ENCODE assay signal across 12 mouse cellular contexts in genomic region chr1:171320151-171320550, GRCm38 (mm10). TPM values are rescaled to one million over a fixed set of nuclear protein-coding genes. Genes with fewer than 3 reads are reported as not detected.
A peak's percentile ranks its signal among the peaks of the same experiment; 100 is the strongest.
DNase-seq lines count a peak whose midpoint lies in the region; ATAC-seq lines count a peak whose summit lies in the region.
"Had no signal": no experiment of that assay in that cellular context is flagged by ENCODE, and none has a peak within 500 bp of the region (broad histone marks: within the 10 kb centered on the region; RNA-seq: fewer than 3 reads in every experiment).

No protein-coding gene starts in this region.

- H3K27ac ChIP-seq in hindbrain, embryonic 12.5 days, result no peak overlapping the region
- no peak overlapping the region for H3K27ac ChIP-seq in hindbrain, embryonic 16.5 days (ENCODE audit: low read depth, low read length)
- no peak overlapping the region for H3K27ac ChIP-seq in limb, embryonic 10.5 days
- H3K27ac ChIP-seq: embryonic facial prominence, embryonic 15.5 days; layer of hippocampus, adult 2 months; limb, embryonic 15.5 days; midbrain, embryonic 10.5 days had no signal

- H3K9ac ChIP-seq in hindbrain, embryonic 12.5 days, result 0 out of 2 replicates have a peak overlapping the region, but pooled peaks have one; percentile 18
- no peak overlapping the region for H3K9ac ChIP-seq in hindbrain, embryonic 16.5 days (ENCODE audit: low read depth, low read length)
- H3K9ac ChIP-seq: embryonic facial prominence, embryonic 15.5 days; limb, embryonic 15.5 days had no signal

- no peaks in the 10 kb centered on the region for H3K9me3 ChIP-seq in hindbrain, embryonic 12.5 days (replicated peaks)
- H3K9me3 ChIP-seq in hindbrain, embryonic 16.5 days (ENCODE audit: control insufficient read depth, low read length), result no peaks in the 10 kb centered on the region
- no peaks in the 10 kb centered on the region for H3K9me3 ChIP-seq in limb, embryonic 10.5 days (replicated peaks)
- H3K9me3 ChIP-seq: embryonic facial prominence, embryonic 15.5 days; limb, embryonic 15.5 days; midbrain, embryonic 10.5 days had no signal

- no peaks in the 10 kb centered on the region for H3K27me3 ChIP-seq in hindbrain, embryonic 12.5 days
- H3K27me3 ChIP-seq in hindbrain, embryonic 16.5 days (replicated peaks; ENCODE audit: control insufficient read depth, insufficient read depth, low read length), result no peaks in the 10 kb centered on the region
- H3K27me3 ChIP-seq in limb, embryonic 10.5 days (ENCODE audit: low read depth, poor library complexity, severe bottlenecking), result no peaks in the 10 kb centered on the region
- H3K27me3 ChIP-seq: embryonic facial prominence, embryonic 15.5 days; limb, embryonic 15.5 days had no signal

- DNase-seq in cerebellum, adult 11 months, result peak; percentile 67
- peak; percentile 82 for DNase-seq in cerebellum, adult 9-11 months
- no peak for DNase-seq in limb, embryonic 10.5 days (ENCODE audit: low spot score)
- DNase-seq in layer of hippocampus, adult 18-20 months (ENCODE audit: low spot score in 2 of 2), result no peak
- no peak for DNase-seq in embryo, embryonic 11 days
- DNase-seq: gastrocnemius, postnatal 14 days had no signal

- H3K4me2 ChIP-seq in hindbrain, embryonic 12.5 days (replicated peaks), result no peak overlapping the region; the same call in 1 of the 2 replicates
- H3K4me2 ChIP-seq in hindbrain, embryonic 16.5 days (ENCODE audit: low read length), result no peak overlapping the region; the same call in 1 of the 2 replicates
- H3K4me2 ChIP-seq: embryonic facial prominence, embryonic 15.5 days; limb, embryonic 15.5 days had no signal

- H3K4me3 ChIP-seq in hindbrain, embryonic 12.5 days, result no peak overlapping the region
- H3K4me3 ChIP-seq in hindbrain, embryonic 16.5 days (ENCODE audit: low read length), result no peak overlapping the region
- H3K4me3 ChIP-seq in limb, embryonic 10.5 days, result peak overlapping the region; percentile 23; the same call in 1 of the 2 replicates
- H3K4me3 ChIP-seq: embryonic facial prominence, embryonic 15.5 days; layer of hippocampus, adult 2 months; limb, embryonic 15.5 days; midbrain, embryonic 10.5 days had no signal

- H3K4me1 ChIP-seq in hindbrain, embryonic 12.5 days, result no peaks in the 10 kb centered on the region
- no peaks in the 10 kb centered on the region for H3K4me1 ChIP-seq in hindbrain, embryonic 16.5 days (ENCODE audit: control insufficient read depth, insufficient read depth, low read depth, low read length)
- H3K4me1 ChIP-seq in limb, embryonic 10.5 days, result no peaks in the 10 kb centered on the region
- H3K4me1 ChIP-seq: embryonic facial prominence, embryonic 15.5 days; limb, embryonic 15.5 days had no signal

- 17% methylated on average over 5 of the region's 5 CpGs for WGBS in hindbrain, embryonic 12.5 days
- WGBS in hindbrain, embryonic 16.5 days, result 20% methylated on average over 5 of the region's 5 CpGs
- 17% methylated on average over 5 of the region's 5 CpGs for WGBS in limb, embryonic 10.5 days

- no peaks in the 10 kb centered on the region for H3K36me3 ChIP-seq in hindbrain, embryonic 12.5 days
- H3K36me3 ChIP-seq in hindbrain, embryonic 16.5 days (ENCODE audit: control insufficient read depth, insufficient read depth, low read length), result no peaks in the 10 kb centered on the region; the same call in 1 of the 2 replicates
- peaks cover 6% of the 10 kb centered on the region; the same call in 1 of the 2 replicates for H3K36me3 ChIP-seq in limb, embryonic 10.5 days
- H3K36me3 ChIP-seq: embryonic facial prominence, embryonic 15.5 days had no signal

- no peak for ATAC-seq in hindbrain, embryonic 12.5 days (ENCODE audit: low FRiP score)
- no peak for ATAC-seq in hindbrain, embryonic 16.5 days

RNA-seq across cellular contexts. Expression of gene Dedd, which starts 8.8 kb away (rescaled TPM):
- polyA plus RNA-seq in hindbrain, embryonic 12.5 days (2016; fragmentation: Nextera tagmentation; extraction: Ambion mirVana), result 54.6 and 58.9 TPM in 2 replicates
- polyA plus RNA-seq in hindbrain, embryonic 16.5 days (2015; fragmentation: Nextera tagmentation; extraction: Ambion mirVana), result 46.5 and 49.5 TPM in 2 replicates
- 44.3 and 50.5 TPM in 2 replicates for polyA plus RNA-seq in limb, embryonic 10.5 days (2016; fragmentation: Nextera tagmentation; extraction: Ambion mirVana)
- 10 to 100 TPM; 40.1 to 40.5 TPM for total RNA-seq in layer of hippocampus, adult 18-20 months (2021)

RNA-seq across cellular contexts. Expression of gene Nit1, which starts 25.3 kb away (rescaled TPM):
- polyA plus RNA-seq in hindbrain, embryonic 12.5 days (2016; fragmentation: Nextera tagmentation; extraction: Ambion mirVana), result 47.4 and 48.1 TPM in 2 replicates
- 51.2 and 54.7 TPM in 2 replicates for polyA plus RNA-seq in hindbrain, embryonic 16.5 days (2015; fragmentation: Nextera tagmentation; extraction: Ambion mirVana)
- polyA plus RNA-seq in limb, embryonic 10.5 days (2016; fragmentation: Nextera tagmentation; extraction: Ambion mirVana), result 32.8 and 36.3 TPM in 2 replicates
- total RNA-seq in layer of hippocampus, adult 18-20 months (2021), result 10 to 100 TPM; 40.9 to 41.5 TPM

RNA-seq across cellular contexts. Expression of gene Pfdn2, which starts 25.3 kb away (rescaled TPM):
- 134 and 149 TPM in 2 replicates for polyA plus RNA-seq in hindbrain, embryonic 12.5 days (2016; fragmentation: Nextera tagmentation; extraction: Ambion mirVana)
- polyA plus RNA-seq in hindbrain, embryonic 16.5 days (2015; fragmentation: Nextera tagmentation; extraction: Ambion mirVana), result 123 and 143 TPM in 2 replicates
- 149 TPM in 2 replicates for polyA plus RNA-seq in limb, embryonic 10.5 days (2016; fragmentation: Nextera tagmentation; extraction: Ambion mirVana)
- total RNA-seq in layer of hippocampus, adult 18-20 months (2021), result 100 to 1,000 TPM; 177 to 190 TPM

RNA-seq across cellular contexts. Expression of gene Ufc1, which starts 25.3 kb away (rescaled TPM):
- polyA plus RNA-seq in hindbrain, embryonic 12.5 days (2016; fragmentation: Nextera tagmentation; extraction: Ambion mirVana), result 106 and 108 TPM in 2 replicates
- polyA plus RNA-seq in hindbrain, embryonic 16.5 days (2015; fragmentation: Nextera tagmentation; extraction: Ambion mirVana), result 115 and 126 TPM in 2 replicates
- polyA plus RNA-seq in limb, embryonic 10.5 days (2016; fragmentation: Nextera tagmentation; extraction: Ambion mirVana), result 99.6 and 101 TPM in 2 replicates
- 100 to 1,000 TPM in 1 of 2 experiments, 10 to 100 TPM in 1; 99.7 to 108 TPM for total RNA-seq in layer of hippocampus, adult 18-20 months (2021)

RNA-seq across cellular contexts. Expression of gene Usp21, which starts 32.4 kb away (rescaled TPM):
- polyA plus RNA-seq in hindbrain, embryonic 12.5 days (2016; fragmentation: Nextera tagmentation; extraction: Ambion mirVana), result 114 and 117 TPM in 2 replicates
- 92.3 and 101 TPM in 2 replicates for polyA plus RNA-seq in hindbrain, embryonic 16.5 days (2015; fragmentation: Nextera tagmentation; extraction: Ambion mirVana)
- 107 and 125 TPM in 2 replicates for polyA plus RNA-seq in limb, embryonic 10.5 days (2016; fragmentation: Nextera tagmentation; extraction: Ambion mirVana)
- total RNA-seq in layer of hippocampus, adult 18-20 months (2021), result 10 to 100 TPM; 60.9 to 61.3 TPM

Comparison
In these comparisons a context has a peak if more than half of its experiments do, and no peak if none do; other contexts are left out.
1. DNase-seq: peak in cerebellum, adult 11 months (single experiment) and cerebellum, adult 9-11 months (single experiment); none in limb, embryonic 10.5 days (single experiment), layer of hippocampus, adult 18-20 months (0 of 2) and embryo, embryonic 11 days (single experiment).